Mouse (Mus musculus): ENCODE data around the gene Bik.

Bik gene

GRCm38 (mm10) chr15:83592260-83593188, 65.9 kb downstream of the Bik start:
- no peak for DNase-seq

- DNase-seq = no peak
Observed at GRCm38 (mm10) chr15:83593189-83593585, 66.5 kb downstream of the Bik start.

DNA sequence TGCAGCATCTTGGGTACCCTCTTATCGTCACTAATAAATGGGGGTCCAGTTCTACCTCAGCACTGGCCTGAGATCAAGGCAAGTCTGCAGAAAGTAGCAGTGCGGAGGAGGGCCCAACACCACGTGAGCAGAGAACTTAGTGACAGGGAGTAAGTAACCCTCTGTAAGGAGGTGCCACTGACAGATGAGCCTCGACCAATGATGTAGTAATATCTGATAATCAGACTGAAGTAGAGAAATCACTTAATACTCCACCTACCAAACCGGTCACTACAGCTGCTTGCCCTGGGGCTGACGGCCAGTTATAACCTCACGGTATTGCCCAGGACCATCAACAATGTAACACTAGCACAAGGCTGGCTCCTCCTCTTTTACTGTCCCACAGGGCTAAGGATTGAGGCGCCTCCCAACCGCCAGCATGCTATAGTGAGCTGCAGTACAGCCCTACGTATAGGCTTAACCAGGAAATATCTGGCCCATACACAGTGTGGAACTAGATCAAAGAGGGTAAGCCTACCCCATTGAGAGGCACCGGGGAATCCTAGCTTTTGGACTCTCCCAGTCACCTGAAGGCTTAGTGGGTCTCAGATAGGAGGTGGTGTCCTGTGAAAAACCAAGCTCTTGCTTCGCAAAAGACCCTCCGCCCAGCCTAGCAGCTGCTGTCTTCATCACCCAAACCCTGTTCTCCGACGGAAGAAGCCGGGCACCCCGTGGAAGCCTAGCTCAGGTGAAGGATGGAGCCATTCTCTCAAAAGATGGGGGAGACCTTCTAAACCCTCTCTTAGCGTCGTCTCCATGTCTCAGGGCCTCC, 67.2 kb downstream of the Bik start:
- no peak for DNase-seq

Measured in cerebellum, adult 11 months (tissue).